Mouse (Mus musculus): ENCODE measurements around the gene Atp5l. TPM values are rescaled to one million over a fixed set of nuclear protein-coding genes. Genes with fewer than 3 reads are reported as not detected.
A peak's percentile ranks its signal among the peaks of the same experiment; 100 is the strongest.

Atp5l gene
- total and polyA plus RNA-seq, 3 experiments: 41.5 to 130 (median 73.1) TPM

- Histone ChIP-seq H3K27me3 (ENCODE audit: insufficient read depth, low read length) (peaks cover 51% of the 10 kb centered on the region), H3K9me3 (replicated peaks) (no peaks in the 10 kb centered on the region), H3K4me1 (ENCODE audit: insufficient read depth, low read depth, low read length) (peaks cover 15% of the 10 kb centered on the region), H3K4me3 (ENCODE audit: low read depth, low read length) (no peak overlapping the region), H3K36me3 (replicated peaks) (no peaks in the 10 kb centered on the region)
- ATAC-seq (ENCODE audit: extremely low read depth, insufficient number of reproducible peaks, low FRiP score, poor library complexity, severe bottlenecking) (no peak), DNase-seq (ENCODE audit: low spot score) (no peak)
- TF ChIP-seq TAL1 (conservative IDR thresholded peaks at IDR 0.05; ENCODE audit: low read depth, low read length) (no peak), GATA2 (IDR thresholded peaks at IDR 0.05; ENCODE audit: borderline replicate concordance, low read depth, low read length) (no peak), POLR2AphosphoS5 (IDR thresholded peaks at IDR 0.05; ENCODE audit: insufficient replicate concordance, low read depth, low read length) (no peak), CTCF (IDR thresholded peaks at IDR 0.05; ENCODE audit: low read depth, low read length) (no peak), GATA1 (IDR thresholded peaks at IDR 0.05; ENCODE audit: borderline replicate concordance, low read length) (no peak)
Observed at GRCm38 (mm10) chr9:44890122-44890521, 30.4 kb downstream of the Atp5l start.

- H3K27me3 ChIP-seq (ENCODE audit: insufficient read depth, low read length): peaks cover 52% of the 10 kb centered on the region
- TF ChIP-seq POLR2AphosphoS5 (IDR thresholded peaks at IDR 0.05; ENCODE audit: insufficient replicate concordance, low read depth, low read length): no peak
- ATAC-seq (ENCODE audit: extremely low read depth, insufficient number of reproducible peaks, low FRiP score, poor library complexity, severe bottlenecking) (no peak), DNase-seq (ENCODE audit: low spot score) (no peak)
- no peaks in the 10 kb centered on the region for H3K9me3 ChIP-seq (replicated peaks)
- no peaks in the 10 kb centered on the region for H3K36me3 ChIP-seq (replicated peaks)
- H3K4me1 ChIP-seq (ENCODE audit: insufficient read depth, low read depth, low read length): peaks cover 15% of the 10 kb centered on the region
- no peak overlapping the region for H3K4me3 ChIP-seq (ENCODE audit: low read depth, low read length)
Observed at GRCm38 (mm10) chr9:44888114-44888624, 32.4 kb downstream of the Atp5l start.

GRCm38 (mm10) chr9:44882981-44883569 is 37.5 kb downstream of the Atp5l start:
- DNase-seq (ENCODE audit: low spot score) (no peak), ATAC-seq (ENCODE audit: extremely low read depth, insufficient number of reproducible peaks, low FRiP score, poor library complexity, severe bottlenecking) (no peak)
- H3K4me3 ChIP-seq (ENCODE audit: low read depth, low read length): peak overlapping the region; percentile 90
- H3K4me1 ChIP-seq (ENCODE audit: insufficient read depth, low read depth, low read length): peaks cover 38% of the 10 kb centered on the region
- H3K27me3 ChIP-seq (ENCODE audit: insufficient read depth, low read length): peaks cover 25% of the 10 kb centered on the region
- TF ChIP-seq CTCF (IDR thresholded peaks at IDR 0.05; ENCODE audit: low read depth, low read length): no peak
- no peak for TF ChIP-seq POLR2AphosphoS5 (IDR thresholded peaks at IDR 0.05; ENCODE audit: insufficient replicate concordance, low read depth, low read length)
- no peak for TF ChIP-seq GATA2 (IDR thresholded peaks at IDR 0.05; ENCODE audit: borderline replicate concordance, low read depth, low read length)
- TF ChIP-seq GATA1 (IDR thresholded peaks at IDR 0.05; ENCODE audit: borderline replicate concordance, low read length): no peak
- TF ChIP-seq TAL1 (conservative IDR thresholded peaks at IDR 0.05; ENCODE audit: low read depth, low read length): no peak
- no peaks in the 10 kb centered on the region for H3K9me3 ChIP-seq (replicated peaks)
- H3K36me3 ChIP-seq (replicated peaks): peaks cover 12% of the 10 kb centered on the region

- Histone ChIP-seq H3K27me3 (ENCODE audit: insufficient read depth, low read length) (peaks cover 20% of the 10 kb centered on the region), H3K9me3 (replicated peaks) (no peaks in the 10 kb centered on the region), H3K36me3 (replicated peaks) (peaks cover 17% of the 10 kb centered on the region), H3K4me3 (ENCODE audit: low read depth, low read length) (peak overlapping the region; percentile 90), H3K4me1 (ENCODE audit: insufficient read depth, low read depth, low read length) (peaks cover 40% of the 10 kb centered on the region)
- peak; percentile 69 for DNase-seq (ENCODE audit: low spot score)
- ATAC-seq (ENCODE audit: extremely low read depth, insufficient number of reproducible peaks, low FRiP score, poor library complexity, severe bottlenecking): no peak
- TF ChIP-seq TAL1 (conservative IDR thresholded peaks at IDR 0.05; ENCODE audit: low read depth, low read length) (no peak), CTCF (IDR thresholded peaks at IDR 0.05; ENCODE audit: low read depth, low read length) (no peak), GATA2 (IDR thresholded peaks at IDR 0.05; ENCODE audit: borderline replicate concordance, low read depth, low read length) (no peak), GATA1 (IDR thresholded peaks at IDR 0.05; ENCODE audit: borderline replicate concordance, low read length) (no peak), POLR2AphosphoS5 (IDR thresholded peaks at IDR 0.05; ENCODE audit: insufficient replicate concordance, low read depth, low read length) (no peak)
Observed at GRCm38 (mm10) chr9:44882436-44882980, 38.0 kb downstream of the Atp5l start.

- ATAC-seq (ENCODE audit: extremely low read depth, insufficient number of reproducible peaks, low FRiP score, poor library complexity, severe bottlenecking) (peak; percentile 61), DNase-seq (ENCODE audit: low spot score) (peak; percentile 77)
- H3K4me1 ChIP-seq (ENCODE audit: insufficient read depth, low read depth, low read length): peaks cover 40% of the 10 kb centered on the region
- H3K36me3 ChIP-seq (replicated peaks): peaks cover 22% of the 10 kb centered on the region
- H3K4me3 ChIP-seq (ENCODE audit: low read depth, low read length): peak overlapping the region; percentile 90
- no peaks in the 10 kb centered on the region for H3K9me3 ChIP-seq (replicated peaks)
- no peak for TF ChIP-seq TAL1 (conservative IDR thresholded peaks at IDR 0.05; ENCODE audit: low read depth, low read length)
- TF ChIP-seq GATA2 (IDR thresholded peaks at IDR 0.05; ENCODE audit: borderline replicate concordance, low read depth, low read length): no peak
- TF ChIP-seq POLR2AphosphoS5 (IDR thresholded peaks at IDR 0.05; ENCODE audit: insufficient replicate concordance, low read depth, low read length): no peak
- TF ChIP-seq CTCF (IDR thresholded peaks at IDR 0.05; ENCODE audit: low read depth, low read length): no peak
- TF ChIP-seq GATA1 (IDR thresholded peaks at IDR 0.05; ENCODE audit: borderline replicate concordance, low read length): no peak
- H3K27me3 ChIP-seq (ENCODE audit: insufficient read depth, low read length): peaks cover 19% of the 10 kb centered on the region
Observed at GRCm38 (mm10) chr9:44881941-44882435, 38.6 kb downstream of the Atp5l start.

- Histone ChIP-seq H3K36me3 (replicated peaks) (peaks cover 29% of the 10 kb centered on the region), H3K4me3 (ENCODE audit: low read depth, low read length) (peak within 1 kb of the TSS; percentile 90), H3K27me3 (ENCODE audit: insufficient read depth, low read length) (peaks cover 19% of the 10 kb centered on the region), H3K9me3 (replicated peaks) (no peaks in the 10 kb centered on the region), H3K4me1 (ENCODE audit: insufficient read depth, low read depth, low read length) (peaks cover 40% of the 10 kb centered on the region)
- ATAC-seq (ENCODE audit: extremely low read depth, insufficient number of reproducible peaks, low FRiP score, poor library complexity, severe bottlenecking) (peak; percentile 58), DNase-seq (ENCODE audit: low spot score) (peak; percentile 96)
- TF ChIP-seq TAL1 (conservative IDR thresholded peaks at IDR 0.05; ENCODE audit: low read depth, low read length) (no peak), GATA1 (IDR thresholded peaks at IDR 0.05; ENCODE audit: borderline replicate concordance, low read length) (no peak), GATA2 (IDR thresholded peaks at IDR 0.05; ENCODE audit: borderline replicate concordance, low read depth, low read length) (no peak), POLR2AphosphoS5 (IDR thresholded peaks at IDR 0.05; ENCODE audit: insufficient replicate concordance, low read depth, low read length) (no peak), CTCF (IDR thresholded peaks at IDR 0.05; ENCODE audit: low read depth, low read length) (no peak)
Observed at GRCm38 (mm10) chr9:44881221-44881871, 39.2 kb downstream of the Atp5l start, which contains the start of gene Kmt2a. Gene Kmt2a (minus strand): TSS chr9:44881296.
